Mouse (Mus musculus) heart, adult 2 months (tissue): Measurements from ENCODE around the gene Zfp711. TPM values are rescaled to one million over a fixed set of nuclear protein-coding genes. Genes with fewer than 3 reads are reported as not detected.

Source experiments
- DNase-seq, 2 experiments: peaks; one replicate each; pipeline ENCODE4 v3.0.0; 2021
- H3K27ac ChIP-seq: fragments of 200-600 bp; 2 replicates; pipeline ENCODE4 v1.8.1; 2022
- H3K27me3 ChIP-seq: fragments of 200-500 bp; 2 replicates; pipeline ENCODE4 v1.6.1; 2012; ENCODE audit warnings: mild to moderate bottlenecking, low read length, inconsistent platforms, mixed read lengths; ENCODE audit not compliant: control insufficient read depth, insufficient read depth
- H3K36me3 ChIP-seq: fragments of 200-500 bp; 2 replicates; pipeline ENCODE4 v1.6.1; 2012; ENCODE audit warnings: low read length, inconsistent platforms; ENCODE audit not compliant: control insufficient read depth, insufficient read depth
- H3K4me1 ChIP-seq: fragments of 200-500 bp; 2 replicates; pipeline ENCODE4 v1.6.1; 2011; ENCODE audit warnings: low read length; ENCODE audit not compliant: control insufficient read depth, insufficient read depth
- H3K4me3 ChIP-seq: fragments of 200-600 bp; 2 replicates; pipeline ENCODE4 v1.8.1; 2022
- H3K79me2 ChIP-seq: fragments of 200-500 bp; replicated peaks from 2 replicates; pipeline ENCODE4 v1.6.1; 2012; ENCODE audit warnings: mild to moderate bottlenecking, inconsistent platforms, low read length, moderate library complexity, mixed read lengths; ENCODE audit not compliant: control insufficient read depth, insufficient read depth
- H3K9ac ChIP-seq: fragments of 200-500 bp; 2 replicates; pipeline ENCODE4 v1.6.1; 2012; ENCODE audit warnings: low read depth, mild to moderate bottlenecking, control low read depth, inconsistent platforms, low read length, mixed read lengths
- CTCF ChIP-seq: fragments of 200-600 bp; IDR thresholded peaks from 2 replicates; pipeline ENCODE4 v1.8.1; 2022; ENCODE audit warnings: antibody characterized with exemption, mild to moderate bottlenecking, moderate library complexity
- EP300 ChIP-seq: fragments of 200-500 bp; IDR thresholded peaks from 2 replicates; pipeline ENCODE4 v1.6.1; 2011; ENCODE audit warnings: low read depth, low read length, control low read depth; ENCODE audit not compliant: insufficient read depth
- POLR2A ChIP-seq: fragments of 200-500 bp; IDR thresholded peaks from 2 replicates; pipeline ENCODE4 v1.6.1; 2011; ENCODE audit warnings: mild to moderate bottlenecking, low read depth, low read length, control low read depth; ENCODE audit not compliant: insufficient read depth
- WGBS: fragments of 180-500 bp; shearing (Covaris S2); methylation state at CpG from one replicate; pipeline ENCODE4 v1.1.7; 2018; 5-methylcytosine and 5-hydroxymethylcytosine counted together
- intact Hi-C: fragments of 180-260 bp; cut with DNase I; formaldehyde crosslinking; loops from one replicate; pipeline ENCODE4 v1.15.1; 2025
- long read RNA-seq: library from polyadenylated mRNA; stranded (forward); transcript quantifications from one replicate; pipeline ENCODE4 v2.0.0, GENCODE M21; 2021
- polyA plus RNA-seq: library from polyadenylated mRNA; depleted of rRNA; stranded (reverse); fragments of >200 nt; gene quantifications from 2 replicates; pipeline ENCODE4 v1.2.3, GENCODE M21; 2012; rRNA removed
- total RNA-seq, 2 experiments: library from RNA; stranded (reverse); gene quantifications; 2 replicates each; pipeline ENCODE4 v1.2.3; 2021

Gene Zfp711
- under 1 TPM; 0.14 to 0.47 TPM for total RNA-seq
- 0.15 and 0.18 TPM in 2 replicates for polyA plus RNA-seq
- long read RNA-seq = 0 reads

DNA sequence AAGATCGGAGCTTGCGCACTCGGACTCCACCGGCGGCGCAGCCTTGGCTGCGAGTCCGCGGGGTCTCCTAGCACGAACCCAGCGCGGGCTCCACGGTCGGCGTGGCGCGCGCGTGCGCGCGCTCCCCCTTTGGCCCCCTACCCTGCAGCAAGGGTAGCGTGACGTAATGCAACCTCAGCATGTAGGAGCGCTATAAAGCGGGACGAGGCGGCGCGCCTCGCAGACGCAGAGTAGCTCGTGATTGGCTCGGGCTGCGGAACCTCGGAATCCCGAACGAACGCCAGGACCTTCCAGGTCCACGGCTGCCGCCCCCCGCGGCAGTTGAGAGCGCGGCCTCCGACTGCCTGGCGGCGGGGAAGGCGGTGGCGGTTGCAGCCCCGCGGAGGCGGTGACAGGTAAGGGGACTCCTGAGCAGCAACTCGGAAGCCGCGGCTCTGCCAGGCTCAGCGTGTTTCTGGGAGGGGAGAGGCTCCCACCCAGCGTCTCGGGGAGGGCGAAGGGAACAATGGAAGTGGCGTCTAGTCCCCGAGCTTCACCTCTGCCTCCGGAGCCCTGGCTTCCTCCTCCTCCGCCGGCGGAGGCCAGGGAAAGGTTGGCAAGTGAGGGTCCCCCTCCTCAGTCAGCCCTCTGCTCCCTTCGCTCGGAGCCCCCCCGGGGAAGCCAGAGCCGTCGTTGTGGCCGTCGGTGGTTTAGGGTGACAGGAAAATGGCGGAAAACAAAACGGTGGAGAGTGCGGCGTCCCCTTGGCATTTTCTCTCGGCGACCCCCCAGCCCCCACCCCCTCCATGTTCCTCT is at the start of gene Zfp711:
Zfp711 (plus strand) TSS at position 16 of the 795 bp plus-strand sequence.
- Histone ChIP-seq H3K36me3 (no peaks in the 10 kb centered on the region), H3K27me3 (no peaks in the 10 kb centered on the region), H3K27ac (no peak within 1 kb of the TSS), H3K4me3 (peak within 1 kb of the TSS; percentile 58), H3K9ac (peak within 1 kb of the TSS; percentile 68), H3K79me2 (no peaks in the 10 kb centered on the region), H3K4me1 (no peaks in the 10 kb centered on the region)
- TF ChIP-seq CTCF (no peak), EP300 (no peak), POLR2A (0 out of 2 replicates have a peak, but pooled peaks have one; percentile 21)
- intact Hi-C loops = no loop called here
- WGBS = 21% methylated on average over 77 of the region's 79 CpGs
- DNase-seq = peak; percentile 33 to 41

DNA sequence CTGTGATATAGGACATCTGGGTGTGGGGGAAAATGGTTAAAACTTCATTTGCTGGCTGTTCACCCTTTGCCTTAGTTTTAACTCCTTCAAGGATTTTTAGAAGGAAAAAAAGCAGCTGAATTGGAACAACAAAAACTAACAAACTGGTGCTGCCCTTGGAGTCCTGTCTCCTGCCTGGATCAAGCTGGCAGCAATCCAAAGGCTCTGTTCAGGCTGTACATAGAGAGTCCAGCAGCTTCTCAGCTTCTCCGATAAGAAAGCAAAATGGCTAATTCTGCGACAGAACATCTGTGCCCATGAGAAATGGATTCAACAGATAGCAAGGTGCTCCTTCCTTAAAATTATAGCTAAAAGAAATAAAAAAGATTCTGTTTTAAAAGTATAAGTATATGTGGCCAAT is 32.6 kb upstream of the Zfp711 start:
- H3K4me1 ChIP-seq = no peaks in the 10 kb centered on the region
- no peak overlapping the region for H3K9ac ChIP-seq
- no peaks in the 10 kb centered on the region for H3K79me2 ChIP-seq
- 62% methylated on average over 2 of the region's 2 CpGs for WGBS
- no peak overlapping the region for H3K4me3 ChIP-seq
- intact Hi-C loops = no loop called here
- no peak for TF ChIP-seq POLR2A
- TF ChIP-seq EP300 = no peak
- TF ChIP-seq CTCF = no peak
- H3K27me3 ChIP-seq = no peaks in the 10 kb centered on the region
- DNase-seq = no peak
- H3K36me3 ChIP-seq = no peaks in the 10 kb centered on the region
- H3K27ac ChIP-seq = no peak overlapping the region

DNA sequence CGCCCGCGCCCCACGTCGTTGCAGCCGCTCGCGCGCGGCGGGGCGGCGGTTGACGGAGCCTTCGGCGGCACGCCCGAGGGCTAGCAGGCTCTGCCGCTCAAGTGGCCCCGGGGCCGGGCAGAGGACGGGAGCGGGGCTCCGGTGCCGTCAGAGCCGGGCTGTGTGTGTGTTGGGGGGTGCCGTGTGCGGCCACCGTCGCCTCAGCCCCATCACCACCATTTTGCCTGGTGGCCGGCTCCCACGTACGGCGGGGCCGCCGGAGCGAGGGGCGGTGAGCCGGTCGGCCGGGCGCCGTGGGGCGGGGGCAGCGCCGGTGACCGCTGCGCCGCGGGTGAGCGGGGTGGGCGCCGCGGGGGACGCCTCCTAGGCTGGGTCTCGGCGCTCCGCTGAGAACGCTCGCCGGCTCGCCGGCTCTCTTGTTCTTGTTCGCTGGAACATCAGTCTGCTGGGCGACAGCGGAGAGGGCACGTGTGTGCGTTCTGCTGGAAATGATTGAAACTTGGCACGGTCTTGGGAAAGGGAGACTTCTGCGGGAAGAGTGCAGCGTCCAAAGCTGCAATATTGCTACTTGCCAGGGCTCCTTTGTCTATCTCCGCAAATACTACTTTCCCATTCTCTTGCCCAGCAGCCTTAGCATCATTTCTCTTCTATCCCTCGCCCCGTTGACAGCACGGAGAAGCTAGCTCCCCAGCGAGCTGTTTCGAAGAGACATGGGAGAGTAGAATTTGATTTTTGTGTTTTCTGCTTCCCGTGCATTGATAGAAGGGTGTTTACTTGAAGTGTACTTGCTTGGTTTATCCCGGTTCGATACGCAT is 1.2 kb downstream of the Zfp711 start:
- peak; percentile 6 to 28 for DNase-seq
- H3K9ac ChIP-seq = peak overlapping the region; percentile 68
- H3K79me2 ChIP-seq = no peaks in the 10 kb centered on the region
- WGBS = 21% methylated on average over 81 of the region's 81 CpGs
- no peaks in the 10 kb centered on the region for H3K36me3 ChIP-seq
- TF ChIP-seq POLR2A (no peak), EP300 (no peak)
- no peak overlapping the region for H3K27ac ChIP-seq
- H3K27me3 ChIP-seq = no peaks in the 10 kb centered on the region
- H3K4me3 ChIP-seq = peak overlapping the region; percentile 58
- intact Hi-C loops = no loop called here
- no peaks in the 10 kb centered on the region for H3K4me1 ChIP-seq

DNA sequence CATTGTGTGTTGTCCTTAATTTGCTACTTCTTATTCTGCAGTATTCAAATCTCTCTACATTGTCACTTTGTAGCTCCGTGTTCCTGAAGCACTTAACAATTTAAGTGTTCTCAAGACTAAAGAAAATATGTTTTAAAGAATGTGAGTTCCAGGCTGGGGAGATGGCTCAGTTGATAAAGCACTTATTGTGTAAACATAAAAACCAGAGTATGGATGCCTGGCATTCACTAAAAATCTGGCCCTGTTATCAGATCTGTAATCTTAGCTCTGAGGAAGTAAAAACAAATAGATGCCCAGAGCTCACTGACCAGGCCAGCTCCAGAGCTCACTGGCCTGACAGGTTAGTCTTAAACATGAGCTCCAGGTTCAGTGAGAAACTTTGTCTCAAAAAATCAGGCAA is 75.2 kb downstream of the Zfp711 start:
- Histone ChIP-seq H3K36me3 (no peaks in the 10 kb centered on the region), H3K27ac (no peak overlapping the region), H3K79me2 (no peaks in the 10 kb centered on the region), H3K9ac (no peak overlapping the region), H3K4me1 (no peaks in the 10 kb centered on the region), H3K4me3 (no peak overlapping the region), H3K27me3 (no peaks in the 10 kb centered on the region)
- WGBS = 25% methylated on average over 1 of the region's 1 CpGs
- DNase-seq = no peak
- TF ChIP-seq POLR2A = no peak
- no peak for TF ChIP-seq CTCF
- TF ChIP-seq EP300 = no peak
- intact Hi-C loops = no loop called here

- 37% methylated on average over 5 of the region's 5 CpGs for WGBS
- no peak overlapping the region for H3K4me3 ChIP-seq
- no peak overlapping the region for H3K9ac ChIP-seq
- H3K4me1 ChIP-seq = no peaks in the 10 kb centered on the region
- TF ChIP-seq CTCF = no peak
- no peak for TF ChIP-seq POLR2A
- no peak for TF ChIP-seq EP300
- H3K27me3 ChIP-seq = no peaks in the 10 kb centered on the region
- H3K79me2 ChIP-seq = no peaks in the 10 kb centered on the region
- intact Hi-C loops = no loop called here
- H3K36me3 ChIP-seq = no peaks in the 10 kb centered on the region
- no peak overlapping the region for H3K27ac ChIP-seq
- DNase-seq = no peak
Observed at GRCm38 (mm10) chrX:112680605-112681004, 80.3 kb downstream of the Zfp711 start.

Other genes starting within 250 kb of the Zfp711 start
- gene Satl1, start 193.7 kb upstream of the Zfp711 start, total RNA-seq = not detected
- gene Satl1, start 193.7 kb upstream of the Zfp711 start, polyA plus RNA-seq = not detected in 2 replicates
- not detected for gene 2010106E10Rik, start 105.3 kb upstream of the Zfp711 start, total RNA-seq
- gene 2010106E10Rik, start 105.3 kb upstream of the Zfp711 start, polyA plus RNA-seq = not detected in 2 replicates
- gene Pof1b, start 98.1 kb downstream of the Zfp711 start, total RNA-seq = not detected
- 0.14 TPM in 1 of 2 replicates, not detected in the other for gene Pof1b, start 98.1 kb downstream of the Zfp711 start, polyA plus RNA-seq